Mouse (Mus musculus) liver, adult 2 months (tissue): ENCODE measurements around the gene Armc6.

Experiments used
- CTCF ChIP-seq: fragments of 200-500 bp; IDR thresholded peaks from 2 replicates; pipeline ENCODE4 v1.5.1; 2011; ENCODE audit warnings: low read depth, low read length, control low read depth
- POLR2A ChIP-seq: fragments of 200-500 bp; IDR thresholded peaks from 2 replicates; pipeline ENCODE4 v1.6.1; 2011; ENCODE audit warnings: low read length, control low read depth; ENCODE audit not compliant: insufficient read depth; ENCODE audit errors: extremely low read depth

DNA sequence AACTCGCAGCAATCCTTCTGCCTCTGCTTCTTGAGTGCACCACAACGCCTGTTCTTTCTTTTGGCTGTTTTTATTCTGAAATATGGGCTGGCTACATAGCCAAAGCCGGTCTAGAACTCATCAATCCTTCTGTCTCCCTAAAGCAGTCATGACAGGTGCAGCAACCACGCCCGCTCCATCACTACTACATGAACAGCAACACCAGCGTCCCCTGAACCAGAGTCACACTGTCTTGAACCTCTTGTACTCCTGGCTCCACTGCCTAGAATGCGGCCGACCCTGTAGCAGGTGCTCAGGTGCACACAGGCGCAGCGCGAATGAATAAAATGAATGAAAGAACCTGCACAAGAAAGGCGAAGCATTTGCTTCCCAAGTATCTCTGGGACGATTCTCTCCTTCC, 660 bp downstream of the Armc6 start:
- TF ChIP-seq CTCF: no peak
- TF ChIP-seq POLR2A: no peak
